Comparison of ENCODE assay signal across 18 mouse cellular contexts in the genomic region with DNA sequence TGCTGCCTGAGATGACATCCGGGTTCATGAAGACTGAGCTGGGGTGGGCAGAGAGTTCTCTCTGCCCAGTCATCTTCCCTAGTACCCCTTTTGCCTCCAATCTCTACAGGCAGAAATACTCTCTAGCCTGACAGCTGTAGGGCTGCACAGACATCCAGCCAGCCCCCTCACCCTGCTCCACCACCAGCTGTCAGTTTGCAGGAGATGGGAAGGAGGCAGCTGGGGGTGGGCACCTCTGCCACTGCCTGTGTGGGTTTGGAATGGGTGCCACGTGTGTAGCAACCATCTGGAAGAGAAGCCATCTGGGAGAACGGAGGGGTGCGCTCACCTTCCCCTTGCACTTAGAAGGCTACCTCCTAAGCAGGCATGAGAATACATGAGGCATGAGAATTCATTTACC. TPM values are rescaled to one million over a fixed set of nuclear protein-coding genes. Genes with fewer than 3 reads are reported as not detected.
DNase-seq lines count a peak whose midpoint lies in the region; ATAC-seq lines count a peak whose summit lies in the region.
"Had no signal": no experiment of that assay in that cellular context is flagged by ENCODE, and none has a peak within 500 bp of the region (broad histone marks: within the 10 kb centered on the region; RNA-seq: fewer than 3 reads in every experiment).

No protein-coding gene starts in this region.

- no peak overlapping the region for H3K27ac ChIP-seq in embryonic facial prominence, embryonic 10.5 days (replicated peaks)
- no peak overlapping the region for H3K27ac ChIP-seq in intestine, embryonic 15.5 days
- H3K27ac ChIP-seq: forebrain, embryonic 12.5 days; heart, embryonic 10.5 days; hindbrain, embryonic 10.5 days had no signal

- H3K36me3 ChIP-seq in embryonic facial prominence, embryonic 10.5 days (replicated peaks) = no peaks in the 10 kb centered on the region
- H3K36me3 ChIP-seq in intestine, embryonic 15.5 days = no peaks in the 10 kb centered on the region
- H3K36me3 ChIP-seq: forebrain, embryonic 12.5 days; heart, embryonic 10.5 days; hindbrain, embryonic 10.5 days had no signal

- DNase-seq in frontal cortex, postnatal 25 days (ENCODE audit: low spot score in 2 of 2) = peak; percentile 32 to 63
- DNase-seq in left cerebral cortex, postnatal 10 days (ENCODE audit: extremely low spot score in 1 of 2, low spot score in 2 of 2) = peak; percentile 15 to 41
- DNase-seq in thymus, adult 18-20 months = peak; percentile 55 to 66
- no peak for DNase-seq in embryonic facial prominence, embryonic 10.5 days (ENCODE audit: low spot score)
- DNase-seq in kidney, postnatal 36 days = no peak
- no peak for DNase-seq in heart, postnatal 4 days
- DNase-seq: adrenal gland, adult 2 months; cerebellum, postnatal 14 days; kidney, adult 18-20 months; retina, postnatal 1 day had no signal

- no peak overlapping the region for H3K9ac ChIP-seq in intestine, embryonic 15.5 days
- H3K9ac ChIP-seq: forebrain, embryonic 12.5 days had no signal

- no peak overlapping the region for H3K4me2 ChIP-seq in intestine, embryonic 15.5 days (replicated peaks)
- H3K4me2 ChIP-seq: forebrain, embryonic 12.5 days had no signal

- no peaks in the 10 kb centered on the region for H3K27me3 ChIP-seq in embryonic facial prominence, embryonic 10.5 days (replicated peaks; ENCODE audit: low read depth, poor library complexity, severe bottlenecking)
- no peaks in the 10 kb centered on the region for H3K27me3 ChIP-seq in intestine, embryonic 15.5 days (replicated peaks)

- no peak overlapping the region for H3K4me3 ChIP-seq in embryonic facial prominence, embryonic 10.5 days
- no peak overlapping the region for H3K4me3 ChIP-seq in intestine, embryonic 15.5 days (replicated peaks)
- H3K4me3 ChIP-seq: forebrain, embryonic 12.5 days; heart, embryonic 10.5 days; hindbrain, embryonic 10.5 days had no signal

- intact Hi-C loops in left cerebral cortex, postnatal 10 days (cut with DNase I) = no loop called here

- WGBS in embryonic facial prominence, embryonic 10.5 days = 73% methylated on average over 4 of the region's 4 CpGs
- 79% methylated on average over 4 of the region's 4 CpGs for WGBS in intestine, embryonic 15.5 days

- no peaks in the 10 kb centered on the region for H3K9me3 ChIP-seq in embryonic facial prominence, embryonic 10.5 days
- H3K9me3 ChIP-seq in intestine, embryonic 15.5 days = no peaks in the 10 kb centered on the region
- H3K9me3 ChIP-seq: forebrain, embryonic 12.5 days; heart, embryonic 10.5 days; hindbrain, embryonic 10.5 days had no signal

- peaks cover 7% of the 10 kb centered on the region for H3K4me1 ChIP-seq in embryonic facial prominence, embryonic 10.5 days
- no peaks in the 10 kb centered on the region; the same call in 1 of the 2 replicates for H3K4me1 ChIP-seq in intestine, embryonic 15.5 days (replicated peaks)
- H3K4me1 ChIP-seq: forebrain, embryonic 12.5 days; heart, embryonic 10.5 days had no signal

- ATAC-seq in frontal cortex, adult (ENCODE audit: low TSS enrichment) = peak; percentile 58
- no peak for ATAC-seq in intestine, embryonic 15.5 days

RNA-seq across cellular contexts. Expression of a gene that starts 3.4 kb away (rescaled TPM):
- under 1 TPM in 1 of 2 experiments, not detected in 1; 0.32 TPM for total RNA-seq in left cerebral cortex, postnatal 10 days (2021)
- polyA plus RNA-seq in embryonic facial prominence, embryonic 10.5 days (2016; fragmentation: Nextera tagmentation; extraction: Ambion mirVana) = not detected in 2 replicates
- total RNA-seq in heart, postnatal 4 days (2021) = not detected
- 0.43 TPM in 1 of 2 replicates, not detected in the other for polyA plus RNA-seq in intestine, embryonic 15.5 days (2015; fragmentation: Nextera tagmentation; extraction: Ambion mirVana)
- total RNA-seq: midbrain, postnatal 0 days had no signal
- polyA plus RNA-seq: heart, embryonic 10.5 days; hindbrain, embryonic 10.5 days; neural tube, embryonic 14.5 days had no signal

RNA-seq across cellular contexts. Expression of a gene that starts 18.6 kb away (rescaled TPM):
- not detected for total RNA-seq in left cerebral cortex, postnatal 10 days (2021)
- polyA plus RNA-seq in embryonic facial prominence, embryonic 10.5 days (2016; fragmentation: Nextera tagmentation; extraction: Ambion mirVana) = 0.29 and 0.37 TPM in 2 replicates
- not detected for total RNA-seq in heart, postnatal 4 days (2021)
- 29.1 and 33.6 TPM in 2 replicates for polyA plus RNA-seq in intestine, embryonic 15.5 days (2015; fragmentation: Nextera tagmentation; extraction: Ambion mirVana)
- total RNA-seq: adrenal gland, adult 2 months; layer of hippocampus, postnatal 14 days had no signal
- polyA plus RNA-seq: adrenal gland, adult 2 months; heart, embryonic 10.5 days; hindbrain, embryonic 10.5 days; midbrain, postnatal 0 days; neural tube, embryonic 14.5 days had no signal

RNA-seq across cellular contexts. Expression of a gene that starts 47.1 kb away (rescaled TPM):
- total RNA-seq in left cerebral cortex, postnatal 10 days (2021) = 10 to 100 TPM in 1 of 2 experiments, 1 to 10 TPM in 1; 4.4 to 11.9 TPM
- 0.48 and 0.79 TPM in 2 replicates for polyA plus RNA-seq in embryonic facial prominence, embryonic 10.5 days (2016; fragmentation: Nextera tagmentation; extraction: Ambion mirVana)
- under 1 TPM; 0.10 to 0.14 TPM for total RNA-seq in heart, postnatal 4 days (2021)
- polyA plus RNA-seq in intestine, embryonic 15.5 days (2015; fragmentation: Nextera tagmentation; extraction: Ambion mirVana) = 0.11 and 0.13 TPM in 2 replicates

Comparison
In these comparisons a context has a peak if more than half of its experiments do, and no peak if none do; other contexts are left out.
1. DNase-seq: peak in frontal cortex, postnatal 25 days (2 of 2), left cerebral cortex, postnatal 10 days (2 of 2) and thymus, adult 18-20 months (2 of 2); none in embryonic facial prominence, embryonic 10.5 days (single experiment), kidney, postnatal 36 days (0 of 2) and heart, postnatal 4 days (single experiment).
2. RNA of a gene that starts 47.1 kb away (total RNA-seq): 4.4 to 11.9 TPM in left cerebral cortex, postnatal 10 days; 0.10 to 0.14 TPM in heart, postnatal 4 days; every median in the first group is over 4 times any median in the second.